Mouse (Mus musculus) small intestine, adult 2 months (tissue): ENCODE results near the gene H2-D1. TPM values are rescaled to one million over a fixed set of nuclear protein-coding genes. Genes with fewer than 3 reads are reported as not detected.

Experiments used
- H3K27ac ChIP-seq: fragments of 200-500 bp; 2 replicates; pipeline ENCODE4 v1.5.1; 2012; ENCODE audit warnings: low read depth, low read length, control low read depth, inconsistent platforms; ENCODE audit not compliant: insufficient read depth
- H3K27me3 ChIP-seq: fragments of 200-500 bp; 2 replicates; pipeline ENCODE4 v1.6.1; 2012; ENCODE audit warnings: mild to moderate bottlenecking, moderate library complexity, low read length, inconsistent platforms; ENCODE audit not compliant: control insufficient read depth, insufficient read depth
- H3K36me3 ChIP-seq: fragments of 200-500 bp; 2 replicates; pipeline ENCODE4 v1.6.1; 2012; ENCODE audit warnings: mild to moderate bottlenecking, low read length, control low read depth, inconsistent platforms; ENCODE audit not compliant: control insufficient read depth, insufficient read depth
- H3K4me1 ChIP-seq: fragments of 200-500 bp; 2 replicates; pipeline ENCODE4 v1.6.1; 2012; ENCODE audit warnings: low read length, inconsistent platforms, mixed read lengths; ENCODE audit not compliant: control insufficient read depth, insufficient read depth, insufficient read length
- H3K4me3 ChIP-seq: fragments of 200-500 bp; 2 replicates; pipeline ENCODE4 v1.5.1; 2012; ENCODE audit warnings: low read depth, mild to moderate bottlenecking, control low read depth, inconsistent platforms, low read length, moderate library complexity
- CTCF ChIP-seq: fragments of 200-500 bp; IDR thresholded peaks from 2 replicates; pipeline ENCODE4 v1.5.1; 2012; ENCODE audit warnings: low read depth, mild to moderate bottlenecking, control low read depth, inconsistent platforms, low read length, moderate library complexity, mixed read lengths; ENCODE audit not compliant: insufficient replicate concordance, insufficient read length; ENCODE audit errors: extremely low read depth
- POLR2A ChIP-seq: fragments of 200-500 bp; IDR thresholded peaks from 2 replicates; pipeline ENCODE4 v1.6.1; 2012; ENCODE audit warnings: low read depth, mild to moderate bottlenecking, control low read depth, inconsistent platforms, low read length, moderate library complexity
- WGBS: fragments of 180-500 bp; shearing (Covaris S2); methylation state at CpG from one replicate; pipeline ENCODE4 v1.1.7; 2018; 5-methylcytosine and 5-hydroxymethylcytosine counted together
- polyA plus RNA-seq: library from polyadenylated mRNA; depleted of rRNA; stranded (reverse); fragments of >200 nt; gene quantifications from 2 replicates; pipeline ENCODE4 v1.2.3, GENCODE M21; 2012

Gene H2-D1
- polyA plus RNA-seq, 1 experiment, result 1,546 TPM

DNA sequence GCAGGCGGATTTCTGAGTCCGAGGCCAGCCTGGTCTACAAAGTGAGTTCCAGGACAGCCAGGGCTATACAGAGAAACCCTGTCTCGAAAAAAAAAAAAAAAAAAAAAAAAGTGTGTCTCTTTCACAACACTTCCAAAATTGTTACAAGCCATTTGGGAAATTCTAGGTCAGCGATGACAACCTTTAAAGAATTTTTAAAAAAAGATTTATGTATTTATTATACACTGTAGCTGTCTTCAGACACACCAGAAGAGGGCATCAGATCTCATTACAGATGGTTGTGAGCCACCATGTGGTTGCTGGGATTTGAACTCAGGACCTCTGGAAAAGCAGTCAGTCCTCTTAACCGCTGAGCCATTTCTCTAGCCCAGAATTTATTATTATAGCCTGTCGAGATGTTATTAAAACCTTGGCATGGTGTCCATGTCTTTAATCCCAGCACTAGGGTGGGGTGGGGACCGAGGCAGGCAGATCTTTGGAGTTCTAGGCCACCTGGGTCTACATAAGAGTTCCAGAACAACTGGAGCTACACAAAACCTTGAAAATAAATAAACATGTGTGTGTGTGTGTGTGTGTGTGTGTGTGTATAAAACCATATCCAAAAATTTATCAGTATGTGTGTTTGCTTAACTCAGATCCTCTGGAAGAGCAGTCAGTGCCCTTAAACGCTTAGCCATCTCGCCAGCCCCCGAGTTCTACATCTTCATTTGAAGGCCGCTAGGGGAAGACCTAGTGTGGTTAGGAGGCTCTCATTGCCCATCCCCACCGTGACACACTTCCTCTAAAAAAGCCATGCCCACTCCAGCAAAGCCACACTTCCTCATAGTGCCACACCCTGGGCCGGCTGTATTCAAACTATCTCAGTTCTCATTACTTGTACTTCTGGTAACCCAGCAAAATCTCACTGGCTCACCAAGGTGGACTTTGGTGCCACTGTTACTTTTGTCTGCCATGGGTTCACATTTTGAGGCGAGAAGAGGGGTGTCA is 3.7 kb upstream of the H2-D1 start:
- Histone ChIP-seq H3K27me3 (no peaks in the 10 kb centered on the region), H3K27ac (peak overlapping the region; percentile 51), H3K36me3 (peaks cover 3% of the 10 kb centered on the region), H3K4me1 (peaks cover 15% of the 10 kb centered on the region; the same call in 1 of the 2 replicates), H3K4me3 (no peak overlapping the region)
- TF ChIP-seq CTCF (peak; percentile 33; the same call in 1 of the 2 replicates), POLR2A (no peak)
- 19% methylated on average over 14 of the region's 14 CpGs for WGBS

DNA sequence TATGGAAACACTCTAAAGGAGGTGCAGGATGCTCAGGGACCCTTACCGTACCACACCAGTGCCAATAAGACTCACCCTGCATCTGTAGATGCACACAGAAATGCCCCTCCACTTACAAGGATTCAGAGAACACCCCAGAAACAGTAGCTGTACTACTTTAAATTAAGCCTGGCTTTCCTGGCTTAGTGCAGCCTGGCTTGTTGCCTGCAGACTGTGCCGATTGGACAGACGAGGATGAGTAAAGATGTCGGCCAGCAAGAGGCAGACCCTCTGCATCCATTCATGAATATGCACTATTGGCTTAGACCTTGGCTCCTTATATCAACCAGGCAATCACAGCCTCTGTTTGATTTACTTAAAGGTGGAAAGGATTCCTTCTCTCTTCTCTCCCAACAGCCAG is 2.9 kb upstream of the H2-D1 start:
- TF ChIP-seq POLR2A, result no peak
- no peak for TF ChIP-seq CTCF
- WGBS, result 66% methylated on average over 4 of the region's 4 CpGs
- Histone ChIP-seq H3K4me3 (no peak overlapping the region), H3K36me3 (peaks cover 3% of the 10 kb centered on the region), H3K4me1 (peaks cover 15% of the 10 kb centered on the region; the same call in 1 of the 2 replicates), H3K27ac (peak overlapping the region; percentile 51), H3K27me3 (no peaks in the 10 kb centered on the region)

DNA sequence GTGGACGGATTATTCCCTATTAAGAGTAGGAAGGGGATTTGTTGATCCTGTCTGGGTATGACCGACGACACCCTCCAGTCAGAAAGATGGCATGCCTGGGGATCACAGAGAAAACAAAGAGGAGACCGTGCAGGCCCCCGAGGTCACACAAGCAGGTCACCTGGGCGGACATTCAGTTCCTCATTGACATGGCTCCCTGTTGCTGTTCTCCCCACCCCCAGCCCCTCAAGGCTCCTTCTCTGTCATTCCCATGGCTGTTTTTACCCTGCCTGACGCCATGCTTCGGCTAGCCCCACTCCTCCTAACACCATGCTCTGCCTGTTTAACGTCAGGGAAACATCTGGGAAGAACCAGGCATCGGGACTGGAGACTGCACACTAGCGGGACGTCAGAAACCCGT is 879 bp upstream of the H2-D1 start:
- no peak overlapping the region for H3K4me3 ChIP-seq
- H3K27ac ChIP-seq, result no peak overlapping the region
- peaks cover 15% of the 10 kb centered on the region; the same call in 1 of the 2 replicates for H3K4me1 ChIP-seq
- H3K27me3 ChIP-seq, result no peaks in the 10 kb centered on the region
- no peak for TF ChIP-seq POLR2A
- no peak for TF ChIP-seq CTCF
- H3K36me3 ChIP-seq, result peaks cover 17% of the 10 kb centered on the region
- 84% methylated on average over 13 of the region's 13 CpGs for WGBS

DNA sequence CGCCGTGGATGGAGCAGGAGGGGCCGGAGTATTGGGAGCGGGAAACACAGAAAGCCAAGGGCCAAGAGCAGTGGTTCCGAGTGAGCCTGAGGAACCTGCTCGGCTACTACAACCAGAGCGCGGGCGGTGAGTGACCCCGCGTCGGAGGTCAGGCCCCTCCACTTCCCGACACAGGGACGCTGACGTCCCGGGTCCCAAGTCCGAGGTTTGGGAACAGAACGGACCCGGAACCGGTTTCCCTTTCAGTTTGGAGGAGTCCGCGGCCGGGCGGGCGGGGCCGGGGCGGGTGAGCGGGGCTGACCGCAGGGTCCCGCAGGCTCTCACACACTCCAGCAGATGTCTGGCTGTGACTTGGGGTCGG is 973 bp downstream of the H2-D1 start:
- peak overlapping the region; percentile 83 for H3K4me3 ChIP-seq
- H3K36me3 ChIP-seq, result peaks cover 21% of the 10 kb centered on the region
- H3K27ac ChIP-seq, result peak overlapping the region; percentile 91
- peaks cover 18% of the 10 kb centered on the region; the same call in 1 of the 2 replicates for H3K4me1 ChIP-seq
- TF ChIP-seq POLR2A (peak; percentile 35; the same call in 1 of the 2 replicates), CTCF (no peak)
- H3K27me3 ChIP-seq, result no peaks in the 10 kb centered on the region
- 2% methylated on average over 31 of the region's 31 CpGs for WGBS

DNA sequence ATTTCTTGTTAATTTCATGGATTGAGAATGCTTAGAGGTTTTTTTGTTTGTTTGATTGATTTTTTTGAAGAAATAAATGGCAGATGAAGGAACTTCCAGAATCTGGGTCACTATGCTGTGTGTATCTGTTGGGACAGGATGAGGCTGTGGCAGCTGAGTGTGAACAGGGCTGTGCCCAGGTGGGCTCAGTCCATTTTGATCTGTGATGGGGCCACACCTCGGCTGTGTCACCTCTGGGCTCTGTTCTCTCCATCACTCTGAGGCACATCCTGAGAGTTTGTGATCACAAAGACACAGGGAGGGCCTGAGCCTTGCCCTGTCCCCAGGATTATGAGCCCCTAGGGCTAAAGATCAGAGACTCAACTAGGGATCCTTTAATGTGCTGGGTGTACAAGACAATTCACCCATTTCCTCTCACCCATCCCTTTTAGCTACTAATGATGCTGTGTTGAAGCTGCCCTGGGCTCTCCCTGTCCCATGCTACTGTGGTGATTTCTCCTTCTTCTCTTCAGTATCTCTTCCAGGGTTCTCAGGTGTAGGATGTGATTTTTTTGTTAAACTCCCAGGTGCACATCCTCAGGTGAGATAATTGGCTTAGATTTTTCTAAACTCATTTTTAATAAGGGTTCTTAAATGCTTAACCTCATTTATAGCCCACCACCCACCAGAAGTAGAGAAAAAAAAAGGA is 5.0 kb downstream of the H2-D1 start:
- H3K4me3 ChIP-seq, result no peak overlapping the region
- TF ChIP-seq POLR2A (no peak), CTCF (no peak)
- 61% methylated on average over 1 of the region's 1 CpGs for WGBS
- no peak overlapping the region for H3K27ac ChIP-seq
- peaks cover 7% of the 10 kb centered on the region; the same call in 1 of the 2 replicates for H3K4me1 ChIP-seq
- no peaks in the 10 kb centered on the region for H3K27me3 ChIP-seq
- H3K36me3 ChIP-seq, result peaks cover 21% of the 10 kb centered on the region

DNA sequence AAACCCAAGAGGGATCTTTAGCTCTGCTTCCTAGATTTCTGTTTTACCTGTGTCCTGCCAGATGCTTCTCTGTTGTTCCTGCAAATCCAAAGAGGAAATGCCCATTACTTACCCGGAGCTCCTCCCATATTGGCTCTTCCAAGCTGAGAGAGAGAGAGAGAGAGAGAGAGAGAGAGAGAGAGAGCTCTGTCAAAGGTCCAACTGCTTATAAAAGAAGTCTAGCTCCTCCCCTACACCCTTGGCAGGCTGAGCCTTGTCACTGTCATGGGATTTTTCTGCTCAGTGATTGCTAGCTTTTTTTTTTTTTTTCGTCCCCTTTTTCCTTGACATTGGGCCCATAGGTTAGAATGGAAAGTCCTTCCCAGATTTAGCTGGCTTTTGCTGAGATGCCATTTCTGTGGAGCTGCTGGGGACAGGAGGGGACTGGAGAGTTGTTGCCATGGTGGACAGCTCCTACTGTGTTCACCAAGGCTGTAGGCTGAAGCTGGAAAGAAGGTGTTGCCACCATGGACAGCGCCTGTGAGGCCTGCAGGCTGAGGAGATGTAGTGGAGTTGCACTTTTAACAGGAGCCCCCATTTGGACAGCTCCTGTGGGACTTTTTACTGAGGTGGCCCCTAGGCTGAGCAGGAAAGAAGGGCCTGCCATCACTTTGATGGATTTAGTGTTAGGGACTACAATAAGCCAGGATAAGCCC is 7.3 kb downstream of the H2-D1 start:
- no peak overlapping the region for H3K27ac ChIP-seq
- 31% methylated on average over 3 of the region's 3 CpGs for WGBS
- peaks cover 7% of the 10 kb centered on the region; the same call in 1 of the 2 replicates for H3K4me1 ChIP-seq
- no peak overlapping the region for H3K4me3 ChIP-seq
- H3K27me3 ChIP-seq, result no peaks in the 10 kb centered on the region
- no peak for TF ChIP-seq CTCF
- peaks cover 18% of the 10 kb centered on the region for H3K36me3 ChIP-seq

DNA sequence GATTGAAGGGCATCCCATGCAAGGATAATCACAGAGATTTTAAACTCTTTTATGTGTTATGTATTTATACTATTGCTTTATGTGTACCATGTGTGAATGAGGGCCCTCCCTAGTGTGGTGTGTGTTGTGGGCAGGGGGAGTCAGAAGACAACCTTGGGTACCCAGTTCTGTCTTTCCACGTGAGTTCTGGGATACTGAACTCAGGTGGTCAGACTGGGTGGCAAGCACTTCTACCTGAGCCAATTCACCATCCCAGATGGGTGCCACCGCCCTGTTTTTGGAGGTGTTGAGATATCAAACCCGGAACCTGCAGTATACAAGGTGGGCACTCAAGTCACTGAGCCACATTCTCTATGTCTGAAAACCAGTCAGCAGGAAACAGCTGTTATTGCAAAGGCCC is 9.7 kb downstream of the H2-D1 start:
- Histone ChIP-seq H3K27ac (no peak overlapping the region), H3K4me1 (peaks cover 10% of the 10 kb centered on the region; the same call in 1 of the 2 replicates), H3K4me3 (no peak overlapping the region), H3K36me3 (no peaks in the 10 kb centered on the region), H3K27me3 (no peaks in the 10 kb centered on the region)
- TF ChIP-seq POLR2A (no peak), CTCF (no peak)
- 81% methylated on average over 3 of the region's 3 CpGs for WGBS
